Mouse (Mus musculus) neural tube, embryonic 13.5 days (tissue): ENCODE data around the gene Gsk3a. TPM values are rescaled to one million over a fixed set of nuclear protein-coding genes. Genes with fewer than 3 reads are reported as not detected.

Experiments
- ATAC-seq: fragments of 200-750 bp; cut with Nextera tagmentation; 2 replicates; pipeline ENCODE4 v1.8.0; 2017; ENCODE audit warnings: low read depth, mild to moderate bottlenecking, moderate TSS enrichment, moderate library complexity
- H3K27ac ChIP-seq: fragments of 300-500 bp; sonication (generic); replicated peaks from 2 replicates; pipeline ENCODE4 v1.5.1; 2015; ENCODE audit warnings: moderate library complexity, mild to moderate bottlenecking, inconsistent platforms
- H3K27me3 ChIP-seq: fragments of 300-500 bp; sonication (generic); 2 replicates; pipeline ENCODE4 v1.6.1; 2015; ENCODE audit warnings: mild to moderate bottlenecking, inconsistent platforms
- H3K36me3 ChIP-seq: fragments of 300-500 bp; sonication (generic); 2 replicates; pipeline ENCODE4 v1.6.1; 2015; ENCODE audit warnings: mild to moderate bottlenecking, inconsistent platforms
- H3K4me1 ChIP-seq: fragments of 300-500 bp; sonication (generic); replicated peaks from 2 replicates; pipeline ENCODE4 v1.6.1; 2015; ENCODE audit warnings: inconsistent platforms
- H3K4me2 ChIP-seq: fragments of 300-500 bp; sonication (generic); 2 replicates; pipeline ENCODE4 v1.6.1; 2015; ENCODE audit warnings: inconsistent platforms, mild to moderate bottlenecking, moderate library complexity
- H3K4me3 ChIP-seq: fragments of 300-500 bp; sonication (generic); 2 replicates; pipeline ENCODE4 v1.5.1; 2015; ENCODE audit warnings: mild to moderate bottlenecking, inconsistent platforms
- H3K9ac ChIP-seq: fragments of 300-500 bp; sonication (generic); 2 replicates; pipeline ENCODE4 v1.6.1; 2015; ENCODE audit warnings: moderate library complexity, mild to moderate bottlenecking, inconsistent platforms
- H3K9me3 ChIP-seq: fragments of 300-500 bp; sonication (generic); 2 replicates; pipeline ENCODE4 v1.6.1; 2016; ENCODE audit warnings: inconsistent platforms
- WGBS: fragments of 180-500 bp; shearing (Covaris S2); methylation state at CpG from one replicate; pipeline ENCODE4 v1.1.7; 2015; 5-methylcytosine and 5-hydroxymethylcytosine counted together
- polyA plus RNA-seq: library from polyadenylated mRNA; unstranded; fragments of >200 nt; fragmentation: Nextera tagmentation; extraction: Ambion mirVana; gene quantifications from 2 replicates; pipeline ENCODE4 v1.2.1, GENCODE M21; 2015

The Gsk3a gene
- 16.5 and 16.8 TPM in 2 replicates for polyA plus RNA-seq

GRCm38 (mm10) chr7:25237249-25238014 lies at the start of gene Gsk3a:
Gene Gsk3a (minus strand): TSS chr7:25237851.
- Histone ChIP-seq H3K36me3 (peaks cover 35% of the 10 kb centered on the region), H3K4me3 (peak within 1 kb of the TSS; percentile 92), H3K9ac (peak within 1 kb of the TSS; percentile 99), H3K27ac (peak within 1 kb of the TSS; percentile 83), H3K4me2 (peak within 1 kb of the TSS; percentile 63), H3K9me3 (no peaks in the 10 kb centered on the region), H3K4me1 (peaks cover 42% of the 10 kb centered on the region), H3K27me3 (no peaks in the 10 kb centered on the region)
- WGBS, result under 1% methylated on average over 50 of the region's 76 CpGs
- peak; percentile 90 for ATAC-seq

GRCm38 (mm10) chr7:25286989-25287388 lies 49.3 kb upstream of the Gsk3a start:
- Histone ChIP-seq H3K9ac (no peak overlapping the region), H3K27ac (no peak overlapping the region), H3K36me3 (peaks cover 74% of the 10 kb centered on the region), H3K27me3 (no peaks in the 10 kb centered on the region), H3K4me2 (no peak overlapping the region), H3K4me1 (peaks cover 46% of the 10 kb centered on the region), H3K4me3 (no peak overlapping the region), H3K9me3 (no peaks in the 10 kb centered on the region)
- WGBS, result 86% methylated on average over 8 of the region's 8 CpGs
- ATAC-seq, result no peak

GRCm38 (mm10) chr7:25285511-25286238 lies 48.0 kb upstream of the Gsk3a start:
- Histone ChIP-seq H3K36me3 (peaks cover 61% of the 10 kb centered on the region), H3K4me3 (no peak overlapping the region), H3K27me3 (no peaks in the 10 kb centered on the region), H3K4me2 (no peak overlapping the region), H3K27ac (no peak overlapping the region), H3K9ac (no peak overlapping the region), H3K4me1 (peaks cover 47% of the 10 kb centered on the region), H3K9me3 (no peaks in the 10 kb centered on the region)
- 86% methylated on average over 20 of the region's 20 CpGs for WGBS
- no peak for ATAC-seq

GRCm38 (mm10) chr7:25284766-25285165 lies 47.1 kb upstream of the Gsk3a start:
- H3K27ac ChIP-seq, result 0 out of 2 replicates have a peak overlapping the region, but pooled peaks have one; percentile 4
- peak overlapping the region; percentile 81 for H3K4me2 ChIP-seq
- peaks cover 52% of the 10 kb centered on the region for H3K36me3 ChIP-seq
- no peak for ATAC-seq
- H3K4me1 ChIP-seq, result peaks cover 52% of the 10 kb centered on the region
- H3K9me3 ChIP-seq, result no peaks in the 10 kb centered on the region
- H3K27me3 ChIP-seq, result no peaks in the 10 kb centered on the region
- H3K4me3 ChIP-seq, result peak overlapping the region; percentile 85
- H3K9ac ChIP-seq, result peak overlapping the region; percentile 89
- WGBS, result 66% methylated on average over 5 of the region's 5 CpGs

- Histone ChIP-seq H3K27me3 (no peaks in the 10 kb centered on the region), H3K4me1 (peaks cover 58% of the 10 kb centered on the region), H3K27ac (peak overlapping the region; percentile 100), H3K4me3 (peak overlapping the region; percentile 85), H3K36me3 (peaks cover 46% of the 10 kb centered on the region), H3K9ac (peak overlapping the region; percentile 89), H3K9me3 (no peaks in the 10 kb centered on the region), H3K4me2 (peak overlapping the region; percentile 81)
- 64% methylated on average over 2 of the region's 2 CpGs for WGBS
- no peak for ATAC-seq
Measured at GRCm38 (mm10) chr7:25284171-25284570, 46.5 kb upstream of the Gsk3a start.

GRCm38 (mm10) chr7:25283637-25284036 lies 46.0 kb upstream of the Gsk3a start:
- H3K9me3 ChIP-seq, result no peaks in the 10 kb centered on the region
- H3K27ac ChIP-seq, result peak overlapping the region; percentile 100
- peak overlapping the region; percentile 81 for H3K4me2 ChIP-seq
- peak overlapping the region; percentile 89 for H3K9ac ChIP-seq
- H3K27me3 ChIP-seq, result no peaks in the 10 kb centered on the region
- 30% methylated on average over 5 of the region's 5 CpGs for WGBS
- H3K4me3 ChIP-seq, result peak overlapping the region; percentile 85
- ATAC-seq, result no peak
- peaks cover 41% of the 10 kb centered on the region for H3K36me3 ChIP-seq
- peaks cover 58% of the 10 kb centered on the region for H3K4me1 ChIP-seq

GRCm38 (mm10) chr7:25282731-25283211 lies 45.1 kb upstream of the Gsk3a start:
- peaks cover 32% of the 10 kb centered on the region for H3K36me3 ChIP-seq
- ATAC-seq, result no peak
- H3K4me2 ChIP-seq, result peak overlapping the region; percentile 81
- peak overlapping the region; percentile 100 for H3K27ac ChIP-seq
- peak overlapping the region; percentile 89 for H3K9ac ChIP-seq
- peak overlapping the region; percentile 85 for H3K4me3 ChIP-seq
- 1% methylated on average over 34 of the region's 36 CpGs for WGBS
- no peaks in the 10 kb centered on the region for H3K9me3 ChIP-seq
- no peaks in the 10 kb centered on the region for H3K27me3 ChIP-seq
- H3K4me1 ChIP-seq, result peaks cover 62% of the 10 kb centered on the region

GRCm38 (mm10) chr7:25281734-25282601 lies 44.3 kb upstream of the Gsk3a start:
- H3K27me3 ChIP-seq, result no peaks in the 10 kb centered on the region
- peak overlapping the region; percentile 89 for H3K9ac ChIP-seq
- H3K27ac ChIP-seq, result peak overlapping the region; percentile 100
- peak overlapping the region; percentile 81 for H3K4me2 ChIP-seq
- peak overlapping the region; percentile 85 for H3K4me3 ChIP-seq
- peaks cover 70% of the 10 kb centered on the region for H3K4me1 ChIP-seq
- no peaks in the 10 kb centered on the region for H3K9me3 ChIP-seq
- peak; percentile 65 for ATAC-seq
- WGBS, result 1% methylated on average over 70 of the region's 108 CpGs
- H3K36me3 ChIP-seq, result peaks cover 24% of the 10 kb centered on the region

GRCm38 (mm10) chr7:25281166-25281733 lies 43.6 kb upstream of the Gsk3a start:
- ATAC-seq, result no peak; the same call in 1 of the 2 replicates
- peaks cover 77% of the 10 kb centered on the region for H3K4me1 ChIP-seq
- peak overlapping the region; percentile 84 for H3K9ac ChIP-seq

GRCm38 (mm10) chr7:25279861-25280791 lies 42.5 kb upstream of the Gsk3a start:
- Histone ChIP-seq H3K27ac (peak overlapping the region; percentile 100), H3K4me3 (peak overlapping the region; percentile 85), H3K4me1 (peaks cover 79% of the 10 kb centered on the region), H3K27me3 (no peaks in the 10 kb centered on the region), H3K9me3 (no peaks in the 10 kb centered on the region), H3K36me3 (peaks cover 5% of the 10 kb centered on the region), H3K4me2 (peak overlapping the region; percentile 81), H3K9ac (peak overlapping the region; percentile 84)
- peak; percentile 7; the same call in 1 of the 2 replicates for ATAC-seq
- 2% methylated on average over 6 of the region's 6 CpGs for WGBS

More at GRCm38 (mm10) chr7:25281166-25281733, 43.6 kb upstream of the Gsk3a start:
- Histone ChIP-seq H3K27ac (peak overlapping the region; percentile 100), H3K4me3 (peak overlapping the region; percentile 85), H3K4me2 (peak overlapping the region; percentile 81), H3K36me3 (peaks cover 17% of the 10 kb centered on the region), H3K27me3 (no peaks in the 10 kb centered on the region), H3K9me3 (no peaks in the 10 kb centered on the region)
- 23% methylated on average over 12 of the region's 12 CpGs for WGBS
